Mouse (Mus musculus): ENCODE data around the gene Fancl. TPM values are rescaled to one million over a fixed set of nuclear protein-coding genes. Genes with fewer than 3 reads are reported as not detected.

Fancl gene
- polyA plus RNA-seq (2012; rRNA removed) = 11.6 and 12.8 TPM in 2 replicates

GRCm38 (mm10) chr11:26385971-26386370, at the start of gene Fancl:
Fancl (plus strand) TSS chr11:26386135.

Other genes with a start within 250 kb of the Fancl start
- 0.06 and 0.07 TPM in 2 replicates for gene 5730522E02Rik, start 175.4 kb upstream of the Fancl start, polyA plus RNA-seq (2012; rRNA removed)
- not detected in 2 replicates for gene Gm6899, start 207.1 kb downstream of the Fancl start, polyA plus RNA-seq (2012; rRNA removed)
- gene Vrk2, start 207.9 kb downstream of the Fancl start, polyA plus RNA-seq (2012; rRNA removed) = 11.5 and 13.8 TPM in 2 replicates

All from liver, embryonic 14 days (tissue).